8 mouse cellular contexts compared by ENCODE assay signal in the genomic region with DNA sequence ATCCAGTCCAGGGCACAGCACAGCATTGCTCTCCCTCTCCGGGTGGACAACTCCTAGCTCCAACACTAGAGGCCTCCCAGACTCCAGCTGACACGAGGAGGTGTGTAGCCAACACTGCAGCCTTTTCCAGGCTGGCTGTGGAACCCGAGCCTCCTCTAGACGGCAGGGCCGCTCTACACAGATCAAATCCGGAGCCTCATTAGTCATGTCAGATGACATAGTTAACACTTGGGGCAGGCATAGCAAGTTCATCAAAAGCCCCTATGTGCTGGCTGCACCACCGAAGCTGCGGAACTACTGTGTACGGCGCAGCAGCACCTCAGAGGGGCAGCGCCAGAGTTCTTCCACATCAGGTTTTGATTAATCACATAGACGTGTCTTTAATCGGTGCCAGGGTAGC. TPM values are rescaled to one million over a fixed set of nuclear protein-coding genes. Genes with fewer than 3 reads are reported as not detected.
DNase-seq lines count a peak whose midpoint lies in the region; ATAC-seq lines count a peak whose summit lies in the region.

No protein-coding gene starts in this region.

- H3K4me1 ChIP-seq in midbrain, embryonic 14.5 days (ENCODE audit: control insufficient read depth, insufficient read depth, low read length), result no peaks in the 10 kb centered on the region
- no peaks in the 10 kb centered on the region for H3K4me1 ChIP-seq in midbrain, embryonic 15.5 days
- H3K4me1 ChIP-seq in forebrain, embryonic 13.5 days, result no peaks in the 10 kb centered on the region
- no peaks in the 10 kb centered on the region for H3K4me1 ChIP-seq in hindbrain, embryonic 15.5 days (replicated peaks)

- no peaks in the 10 kb centered on the region for H3K27me3 ChIP-seq in midbrain, embryonic 14.5 days (ENCODE audit: control insufficient read depth, insufficient read depth, low read length)
- H3K27me3 ChIP-seq in midbrain, embryonic 15.5 days (replicated peaks), result no peaks in the 10 kb centered on the region
- no peaks in the 10 kb centered on the region for H3K27me3 ChIP-seq in forebrain, embryonic 13.5 days
- no peaks in the 10 kb centered on the region for H3K27me3 ChIP-seq in hindbrain, embryonic 15.5 days

- ATAC-seq in midbrain, embryonic 14.5 days (ENCODE audit: low FRiP score, low TSS enrichment), result no peak
- ATAC-seq in midbrain, embryonic 15.5 days (replicated peaks), result no peak
- 0 out of 2 replicates have a peak, but pooled peaks have one; percentile 41 for ATAC-seq in forebrain, embryonic 13.5 days
- peak; percentile 79; the same call in 1 of the 2 replicates for ATAC-seq in hindbrain, embryonic 15.5 days (ENCODE audit: low FRiP score, low read depth)

- H3K9me3 ChIP-seq in midbrain, embryonic 14.5 days (ENCODE audit: control insufficient read depth, low read length), result no peaks in the 10 kb centered on the region
- no peaks in the 10 kb centered on the region for H3K9me3 ChIP-seq in midbrain, embryonic 15.5 days
- no peaks in the 10 kb centered on the region for H3K9me3 ChIP-seq in forebrain, embryonic 13.5 days (replicated peaks)
- no peaks in the 10 kb centered on the region for H3K9me3 ChIP-seq in hindbrain, embryonic 15.5 days

- DNase-seq in midbrain, embryonic 14.5 days, result peak; percentile 43
- DNase-seq in lung, postnatal 4 days, result peak; percentile 53 to 59
- DNase-seq in spleen, postnatal 14 days (ENCODE audit: low spot score in 2 of 2), result no peak
- DNase-seq in urinary bladder, postnatal 10 days (ENCODE audit: low spot score), result no peak
- DNase-seq in thymus, postnatal 14 days, result no peak

- no peak overlapping the region for H3K4me3 ChIP-seq in midbrain, embryonic 14.5 days (replicated peaks; ENCODE audit: low read depth, low read length)
- no peak overlapping the region for H3K4me3 ChIP-seq in midbrain, embryonic 15.5 days
- no peak overlapping the region for H3K4me3 ChIP-seq in forebrain, embryonic 13.5 days
- no peak overlapping the region for H3K4me3 ChIP-seq in hindbrain, embryonic 15.5 days

- no peak overlapping the region for H3K27ac ChIP-seq in midbrain, embryonic 14.5 days (replicated peaks; ENCODE audit: low read depth, low read length)
- no peak overlapping the region for H3K27ac ChIP-seq in midbrain, embryonic 15.5 days
- no peak overlapping the region for H3K27ac ChIP-seq in forebrain, embryonic 13.5 days
- H3K27ac ChIP-seq in hindbrain, embryonic 15.5 days (replicated peaks), result no peak overlapping the region

- 59% methylated on average over 13 of the region's 13 CpGs for WGBS in midbrain, embryonic 14.5 days
- 54% methylated on average over 13 of the region's 13 CpGs for WGBS in midbrain, embryonic 15.5 days
- WGBS in forebrain, embryonic 13.5 days, result 59% methylated on average over 13 of the region's 13 CpGs
- WGBS in hindbrain, embryonic 15.5 days, result 39% methylated on average over 13 of the region's 13 CpGs

- H3K36me3 ChIP-seq in midbrain, embryonic 14.5 days (ENCODE audit: control insufficient read depth, insufficient read depth, low read length), result no peaks in the 10 kb centered on the region
- no peaks in the 10 kb centered on the region for H3K36me3 ChIP-seq in midbrain, embryonic 15.5 days (replicated peaks)
- no peaks in the 10 kb centered on the region for H3K36me3 ChIP-seq in forebrain, embryonic 13.5 days (ENCODE audit: poor library complexity, severe bottlenecking)
- H3K36me3 ChIP-seq in hindbrain, embryonic 15.5 days, result no peaks in the 10 kb centered on the region

- H3K4me2 ChIP-seq in midbrain, embryonic 14.5 days (ENCODE audit: low read length), result no peak overlapping the region
- H3K4me2 ChIP-seq in midbrain, embryonic 15.5 days, result no peak overlapping the region
- H3K4me2 ChIP-seq in forebrain, embryonic 13.5 days, result no peak overlapping the region
- H3K4me2 ChIP-seq in hindbrain, embryonic 15.5 days, result no peak overlapping the region; the same call in 1 of the 2 replicates

- H3K9ac ChIP-seq in midbrain, embryonic 14.5 days (replicated peaks; ENCODE audit: low read length), result no peak overlapping the region
- no peak overlapping the region for H3K9ac ChIP-seq in midbrain, embryonic 15.5 days
- no peak overlapping the region for H3K9ac ChIP-seq in forebrain, embryonic 13.5 days
- no peak overlapping the region for H3K9ac ChIP-seq in hindbrain, embryonic 15.5 days

RNA-seq across cellular contexts. Expression of a gene that starts 17.0 kb away (rescaled TPM):
- 42.0 and 61.6 TPM in 2 replicates for polyA plus RNA-seq in midbrain, embryonic 14.5 days (2014; fragmentation: Nextera tagmentation; extraction: Ambion mirVana)
- polyA plus RNA-seq in midbrain, embryonic 15.5 days (2015; fragmentation: Nextera tagmentation; extraction: Ambion mirVana), result 44.2 and 47.1 TPM in 2 replicates
- polyA plus RNA-seq in forebrain, embryonic 13.5 days (2015; fragmentation: Nextera tagmentation; extraction: Ambion mirVana), result 45.1 and 48.7 TPM in 2 replicates
- 45.2 and 45.9 TPM in 2 replicates for polyA plus RNA-seq in hindbrain, embryonic 15.5 days (2015; fragmentation: Nextera tagmentation; extraction: Ambion mirVana)

RNA-seq across cellular contexts. Expression of a gene that starts 29.3 kb away (rescaled TPM):
- 48.3 and 67.7 TPM in 2 replicates for polyA plus RNA-seq in midbrain, embryonic 14.5 days (2014; fragmentation: Nextera tagmentation; extraction: Ambion mirVana)
- 34.4 and 40.8 TPM in 2 replicates for polyA plus RNA-seq in midbrain, embryonic 15.5 days (2015; fragmentation: Nextera tagmentation; extraction: Ambion mirVana)
- polyA plus RNA-seq in forebrain, embryonic 13.5 days (2015; fragmentation: Nextera tagmentation; extraction: Ambion mirVana), result 35.8 and 37.7 TPM in 2 replicates
- polyA plus RNA-seq in hindbrain, embryonic 15.5 days (2015; fragmentation: Nextera tagmentation; extraction: Ambion mirVana), result 30.6 and 33.4 TPM in 2 replicates

Comparison
In these comparisons a context has a peak if more than half of its experiments do, and no peak if none do; other contexts are left out.
1. ATAC-seq: peak in forebrain, embryonic 13.5 days (single experiment) and hindbrain, embryonic 15.5 days (single experiment); none in midbrain, embryonic 14.5 days (single experiment) and midbrain, embryonic 15.5 days (single experiment).
2. DNase-seq: peak in midbrain, embryonic 14.5 days (single experiment) and lung, postnatal 4 days (2 of 2); none in spleen, postnatal 14 days (0 of 2), urinary bladder, postnatal 10 days (single experiment) and thymus, postnatal 14 days (single experiment).